Mouse (Mus musculus) neural tube, embryonic 11.5 days (tissue): Measurements from ENCODE around the gene Lrrc56. TPM values are rescaled to one million over a fixed set of nuclear protein-coding genes. Genes with fewer than 3 reads are reported as not detected.

Source experiments
- ATAC-seq: fragments of 200-750 bp; cut with Nextera tagmentation; 2 replicates; pipeline ENCODE4 v1.8.0; 2017; ENCODE audit warnings: moderate number of reproducible peaks, mild to moderate bottlenecking, moderate TSS enrichment, moderate library complexity; ENCODE audit not compliant: insufficient read depth, low FRiP score, low TSS enrichment
- DNase-seq: peaks from one replicate; pipeline ENCODE4 v3.0.0-alpha.2; 2015; ENCODE audit warnings: low spot score
- H3K27ac ChIP-seq: fragments of 300-500 bp; sonication (generic); 2 replicates; pipeline ENCODE4 v1.5.1; 2014; ENCODE audit warnings: low read depth, mild to moderate bottlenecking, low read length
- H3K27me3 ChIP-seq: fragments of 300-500 bp; sonication (generic); 2 replicates; pipeline ENCODE4 v1.6.1; 2014; ENCODE audit warnings: mild to moderate bottlenecking, low read length, mixed read lengths; ENCODE audit not compliant: control insufficient read depth, insufficient read depth
- H3K36me3 ChIP-seq: fragments of 300-500 bp; sonication (generic); 2 replicates; pipeline ENCODE4 v1.6.1; 2014; ENCODE audit warnings: mild to moderate bottlenecking, low read length, moderate library complexity, mixed read lengths; ENCODE audit not compliant: control insufficient read depth, insufficient read depth
- H3K4me1 ChIP-seq: fragments of 300-500 bp; sonication (generic); 2 replicates; pipeline ENCODE4 v1.6.1; 2014; ENCODE audit warnings: low read length, mixed read lengths; ENCODE audit not compliant: control insufficient read depth, insufficient read depth
- H3K4me2 ChIP-seq: fragments of 300-500 bp; sonication (generic); 2 replicates; pipeline ENCODE4 v1.6.1; 2014; ENCODE audit warnings: low read depth, mild to moderate bottlenecking, moderate library complexity
- H3K4me3 ChIP-seq: fragments of 300-500 bp; sonication (generic); 2 replicates; pipeline ENCODE4 v1.5.1; 2014; ENCODE audit warnings: low read depth, low read length
- H3K9ac ChIP-seq: fragments of 300-500 bp; sonication (generic); 2 replicates; pipeline ENCODE4 v1.6.1; 2014; ENCODE audit warnings: mild to moderate bottlenecking, low read length
- H3K9me3 ChIP-seq: fragments of 300-500 bp; sonication (generic); 2 replicates; pipeline ENCODE4 v1.6.1; 2016; ENCODE audit warnings: low read length; ENCODE audit not compliant: control insufficient read depth
- WGBS: fragments of 180-500 bp; shearing (Covaris S2); extraction: QIAGEN DNeasy Blood & Tissue Kit; methylation state at CpG from one replicate; pipeline ENCODE4 v1.1.7; 2014; 5-methylcytosine and 5-hydroxymethylcytosine counted together
- polyA plus RNA-seq: library from polyadenylated mRNA; unstranded; fragments of >200 nt; fragmentation: Nextera tagmentation; extraction: Ambion mirVana; gene quantifications from 2 replicates; pipeline ENCODE4 v1.2.1, GENCODE M21; 2014

Lrrc56 gene
- polyA plus RNA-seq, 1 experiment from 2014 or later, result 9.5 TPM

GRCm38 (mm10) chr7:141218141-141218540 is 24.2 kb downstream of the Lrrc56 start:
- Histone ChIP-seq H3K9ac (no peak overlapping the region), H3K4me3 (no peak overlapping the region), H3K4me2 (no peak overlapping the region), H3K36me3 (no peaks in the 10 kb centered on the region; the same call in 1 of the 2 replicates), H3K27me3 (no peaks in the 10 kb centered on the region), H3K27ac (no peak overlapping the region), H3K9me3 (no peaks in the 10 kb centered on the region), H3K4me1 (peaks cover 21% of the 10 kb centered on the region)
- DNase-seq, result no peak
- WGBS, result 73% methylated on average over 3 of the region's 3 CpGs
- no peak for ATAC-seq

GRCm38 (mm10) chr7:141218557-141219133 is 24.7 kb downstream of the Lrrc56 start:
- Histone ChIP-seq H3K27me3 (no peaks in the 10 kb centered on the region), H3K9ac (no peak overlapping the region; the same call in 1 of the 2 replicates), H3K4me2 (no peak overlapping the region), H3K27ac (no peak overlapping the region), H3K36me3 (no peaks in the 10 kb centered on the region; the same call in 1 of the 2 replicates), H3K4me1 (peaks cover 21% of the 10 kb centered on the region), H3K9me3 (no peaks in the 10 kb centered on the region), H3K4me3 (no peak overlapping the region)
- ATAC-seq, result no peak
- WGBS, result 92% methylated on average over 5 of the region's 5 CpGs
- no peak for DNase-seq

DNA sequence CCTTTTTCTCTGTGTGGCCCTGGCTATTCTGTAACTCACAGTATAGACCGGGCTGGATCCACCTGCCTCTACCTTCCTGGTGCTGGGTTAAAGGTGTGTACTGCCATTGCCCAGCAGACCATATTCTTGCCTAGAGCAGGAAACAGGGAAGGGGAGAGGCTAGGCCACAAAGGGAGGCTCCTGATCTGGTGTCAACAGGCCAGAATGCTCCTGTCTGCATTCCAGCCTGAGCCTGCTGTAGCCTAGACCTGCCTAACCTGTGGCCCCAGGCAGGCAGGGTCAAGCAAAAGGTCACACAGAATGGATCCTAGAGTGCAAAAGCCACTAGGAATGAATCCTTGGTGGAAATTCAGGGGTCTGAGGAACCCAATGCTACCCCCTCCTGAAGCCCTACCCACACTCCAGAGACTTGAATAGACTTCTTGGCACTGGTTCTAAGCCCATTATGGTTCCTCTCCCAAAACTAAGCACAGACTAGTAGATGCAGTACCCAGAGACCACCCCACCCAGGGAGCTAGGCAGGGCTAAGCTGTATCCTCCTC is 25.7 kb downstream of the Lrrc56 start:
- Histone ChIP-seq H3K4me1 (peaks cover 21% of the 10 kb centered on the region), H3K9me3 (no peaks in the 10 kb centered on the region), H3K9ac (no peak overlapping the region), H3K4me3 (no peak overlapping the region), H3K27me3 (no peaks in the 10 kb centered on the region), H3K27ac (no peak overlapping the region), H3K4me2 (no peak overlapping the region), H3K36me3 (no peaks in the 10 kb centered on the region; the same call in 1 of the 2 replicates)
- ATAC-seq (no peak), DNase-seq (no peak)
- WGBS, result 100% methylated on average over 1 of the region's 1 CpGs

- no peaks in the 10 kb centered on the region; the same call in 1 of the 2 replicates for H3K36me3 ChIP-seq
- H3K4me1 ChIP-seq, result peaks cover 21% of the 10 kb centered on the region
- H3K9ac ChIP-seq, result no peak overlapping the region
- H3K27ac ChIP-seq, result no peak overlapping the region
- WGBS, result 83% methylated on average over 1 of the region's 1 CpGs
- H3K27me3 ChIP-seq, result no peaks in the 10 kb centered on the region
- ATAC-seq (no peak), DNase-seq (no peak)
- no peak overlapping the region for H3K4me2 ChIP-seq
- no peak overlapping the region for H3K4me3 ChIP-seq
- H3K9me3 ChIP-seq, result no peaks in the 10 kb centered on the region
Observed at GRCm38 (mm10) chr7:141220377-141220776, 26.4 kb downstream of the Lrrc56 start.

DNA sequence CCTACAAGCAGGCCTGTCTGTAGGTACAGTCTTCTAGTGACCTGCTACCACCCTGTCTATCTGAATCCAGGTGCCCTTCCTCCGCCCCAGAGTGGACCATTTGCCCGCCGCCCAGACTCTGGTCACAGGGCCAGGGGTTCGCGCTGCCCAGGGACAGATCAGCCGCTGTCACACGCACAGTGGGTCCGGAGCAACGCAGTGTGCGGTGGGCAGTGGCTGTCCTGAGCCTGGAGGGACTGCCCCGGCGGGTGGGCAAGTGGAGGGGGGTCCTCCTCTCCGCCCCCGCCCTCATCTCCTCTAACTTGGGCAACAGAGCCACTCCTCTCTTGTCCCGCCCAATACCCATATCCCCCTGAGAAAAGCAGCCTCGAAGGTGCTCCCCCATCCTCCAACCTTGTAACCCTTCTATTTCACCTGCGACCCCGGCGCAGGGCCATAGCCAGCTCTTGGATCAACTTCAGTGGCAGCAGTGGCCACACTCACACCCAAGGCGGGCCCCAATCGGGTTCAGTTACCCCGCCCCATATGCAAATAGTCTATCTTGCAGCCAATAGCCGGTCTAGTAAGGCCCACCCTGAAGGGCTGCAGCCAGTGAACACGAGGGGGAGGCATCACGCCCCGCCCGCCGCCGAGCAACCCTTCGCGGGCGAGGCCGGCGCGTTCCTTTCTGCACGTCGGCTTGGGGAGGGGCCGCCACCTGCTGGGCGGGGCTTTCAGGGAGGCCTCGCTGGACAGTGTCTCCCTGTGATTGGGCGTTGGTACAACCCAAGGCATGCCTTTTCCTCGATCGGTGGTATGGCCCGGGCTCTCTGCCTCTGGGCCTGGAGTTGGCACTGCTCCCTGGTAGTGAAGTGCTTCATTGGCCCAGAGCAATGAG is 27.5 kb downstream of the Lrrc56 start:
- H3K27me3 ChIP-seq, result no peaks in the 10 kb centered on the region
- H3K27ac ChIP-seq, result peak overlapping the region; percentile 81

GRCm38 (mm10) chr7:141222126-141222467 is 28.1 kb downstream of the Lrrc56 start:
- Histone ChIP-seq H3K9me3 (no peaks in the 10 kb centered on the region), H3K36me3 (no peaks in the 10 kb centered on the region; the same call in 1 of the 2 replicates), H3K4me3 (peak overlapping the region; percentile 42), H3K4me2 (peak overlapping the region; percentile 86), H3K4me1 (peaks cover 11% of the 10 kb centered on the region), H3K27me3 (no peaks in the 10 kb centered on the region), H3K9ac (peak overlapping the region; percentile 45), H3K27ac (peak overlapping the region; percentile 81)
- DNase-seq (no peak), ATAC-seq (no peak; the same call in 1 of the 2 replicates)
- WGBS, result 15% methylated on average over 8 of the region's 8 CpGs

More for the DNA sequence above, 27.5 kb downstream of the Lrrc56 start:
- DNase-seq (peak; percentile 100), ATAC-seq (peak; percentile 97)
- whole genome bisulfite sequencing, result 4% methylated on average over 44 of the region's 44 CpGs
- peak overlapping the region; percentile 55 for H3K9ac ChIP-seq
- peaks cover 17% of the 10 kb centered on the region for H3K4me1 ChIP-seq
- no peaks in the 10 kb centered on the region; the same call in 1 of the 2 replicates for H3K36me3 ChIP-seq
- no peaks in the 10 kb centered on the region for H3K9me3 ChIP-seq
- peak overlapping the region; percentile 86 for H3K4me2 ChIP-seq
- H3K4me3 ChIP-seq, result peak overlapping the region; percentile 42

GRCm38 (mm10) chr7:141222696-141223215 is 28.8 kb downstream of the Lrrc56 start:
- Histone ChIP-seq H3K9ac (peak overlapping the region; percentile 45; the same call in 1 of the 2 replicates), H3K4me3 (no peak overlapping the region)
- no peak for ATAC-seq

GRCm38 (mm10) chr7:141226535-141226934 is 32.6 kb downstream of the Lrrc56 start:
- H3K27me3 ChIP-seq, result no peaks in the 10 kb centered on the region
- H3K4me2 ChIP-seq, result no peak overlapping the region
- no peak overlapping the region for H3K9ac ChIP-seq
- DNase-seq (no peak), ATAC-seq (no peak)
- H3K36me3 ChIP-seq, result peaks cover under 1% of the 10 kb centered on the region; the same call in 1 of the 2 replicates
- peaks cover 13% of the 10 kb centered on the region for H3K4me1 ChIP-seq
- H3K4me3 ChIP-seq, result no peak overlapping the region
- 89% methylated on average over 6 of the region's 6 CpGs for WGBS
- no peak overlapping the region for H3K27ac ChIP-seq
- H3K9me3 ChIP-seq, result no peaks in the 10 kb centered on the region

More at GRCm38 (mm10) chr7:141222696-141223215, 28.8 kb downstream of the Lrrc56 start:
- Histone ChIP-seq H3K4me2 (no peak overlapping the region), H3K36me3 (no peaks in the 10 kb centered on the region; the same call in 1 of the 2 replicates), H3K27ac (peak overlapping the region; percentile 81; the same call in 1 of the 2 replicates), H3K4me1 (peaks cover 10% of the 10 kb centered on the region), H3K27me3 (no peaks in the 10 kb centered on the region), H3K9me3 (no peaks in the 10 kb centered on the region)
- DNase-seq, result no peak
- 99% methylated on average over 4 of the region's 4 CpGs for WGBS
